Mouse (Mus musculus): ENCODE results near the gene Gnai2. TPM values are rescaled to one million over a fixed set of nuclear protein-coding genes. Genes with fewer than 3 reads are reported as not detected.

Gene Gnai2
- polyA plus RNA-seq, 1 experiment = 752 TPM

DNA sequence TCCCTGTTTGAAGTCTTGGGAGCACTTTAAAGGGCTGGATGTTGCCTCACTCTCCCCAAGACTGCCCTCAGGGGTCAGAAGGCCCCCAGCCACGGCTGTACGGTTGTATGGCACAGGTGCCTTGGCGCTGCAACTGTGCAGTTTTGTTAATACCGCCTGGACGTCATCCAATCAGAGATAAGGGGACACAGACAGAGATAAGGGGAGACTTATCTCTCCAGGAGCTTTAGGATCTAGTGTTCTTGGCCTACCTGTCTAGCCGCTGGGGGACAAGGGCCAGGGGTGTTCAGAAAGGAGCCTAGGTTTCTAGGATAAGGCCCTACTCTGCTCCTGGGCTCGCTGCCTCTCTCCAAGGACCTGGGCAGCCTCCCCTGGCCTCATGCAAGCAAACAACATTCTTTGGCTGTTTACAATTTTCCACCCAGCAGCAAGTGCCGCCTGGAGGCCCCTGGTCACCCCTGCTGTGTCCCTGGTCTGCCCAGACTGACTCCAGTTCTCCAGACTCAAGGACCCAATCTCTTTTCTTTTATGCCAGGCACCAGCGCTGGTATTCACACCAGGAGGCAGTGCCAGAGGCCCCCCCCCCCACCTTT lies 27.4 kb downstream of the Gnai2 start:
- Histone ChIP-seq H3K4me3 (ENCODE audit: extremely low read depth, insufficient read depth, insufficient read length) (no peak overlapping the region), H3K27ac (ENCODE audit: insufficient read depth, low read length) (no peak overlapping the region), H3K36me3 (ENCODE audit: control insufficient read depth, insufficient read depth, low read length) (no peaks in the 10 kb centered on the region), H3K27me3 (ENCODE audit: control insufficient read depth, insufficient read depth, low read length) (no peaks in the 10 kb centered on the region), H3K4me1 (ENCODE audit: control insufficient read depth, insufficient read depth, insufficient read length) (peaks cover 13% of the 10 kb centered on the region)
- TF ChIP-seq CTCF (IDR thresholded peaks at IDR 0.05; ENCODE audit: extremely low read depth, insufficient read depth, insufficient read length, insufficient replicate concordance) = no peak
- TF ChIP-seq POLR2A (IDR thresholded peaks at IDR 0.05; ENCODE audit: low read depth, low read length) = no peak
- no peak for DNase-seq (ENCODE audit: low read depth in 1 of 2, low spot score in 2 of 2)
- WGBS = 87% methylated on average over 9 of the region's 9 CpGs

DNA sequence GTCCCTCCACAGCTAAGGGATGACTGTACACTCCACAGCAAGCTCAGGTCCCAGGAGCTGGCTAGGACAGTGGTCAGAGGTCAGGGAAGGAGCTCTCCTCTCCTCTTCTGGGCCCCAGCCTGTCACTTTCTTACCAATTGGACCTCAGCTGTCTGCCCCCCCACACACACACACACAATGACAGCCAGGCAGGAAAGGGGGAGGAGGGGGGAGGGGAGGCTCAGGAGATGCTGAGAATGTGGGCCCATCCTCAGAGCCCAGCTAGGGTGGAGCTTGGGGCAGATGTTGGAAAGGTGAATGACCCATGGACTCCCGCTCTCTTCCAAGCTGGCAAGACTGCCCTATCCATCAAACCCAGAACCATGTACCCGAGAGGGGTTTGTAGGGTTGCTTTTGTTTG lies 28.1 kb downstream of the Gnai2 start:
- 94% methylated on average over 2 of the region's 2 CpGs for WGBS
- H3K4me1 ChIP-seq (ENCODE audit: control insufficient read depth, insufficient read depth, insufficient read length) = peaks cover 18% of the 10 kb centered on the region
- no peak overlapping the region for H3K27ac ChIP-seq (ENCODE audit: insufficient read depth, low read length)
- no peak overlapping the region for H3K4me3 ChIP-seq (ENCODE audit: extremely low read depth, insufficient read depth, insufficient read length)
- no peak for DNase-seq (ENCODE audit: low read depth in 1 of 2, low spot score in 2 of 2)
- no peaks in the 10 kb centered on the region for H3K36me3 ChIP-seq (ENCODE audit: control insufficient read depth, insufficient read depth, low read length)
- TF ChIP-seq POLR2A (IDR thresholded peaks at IDR 0.05; ENCODE audit: low read depth, low read length) = no peak
- TF ChIP-seq CTCF (IDR thresholded peaks at IDR 0.05; ENCODE audit: extremely low read depth, insufficient read depth, insufficient read length, insufficient replicate concordance) = no peak
- H3K27me3 ChIP-seq (ENCODE audit: control insufficient read depth, insufficient read depth, low read length) = no peaks in the 10 kb centered on the region

DNA sequence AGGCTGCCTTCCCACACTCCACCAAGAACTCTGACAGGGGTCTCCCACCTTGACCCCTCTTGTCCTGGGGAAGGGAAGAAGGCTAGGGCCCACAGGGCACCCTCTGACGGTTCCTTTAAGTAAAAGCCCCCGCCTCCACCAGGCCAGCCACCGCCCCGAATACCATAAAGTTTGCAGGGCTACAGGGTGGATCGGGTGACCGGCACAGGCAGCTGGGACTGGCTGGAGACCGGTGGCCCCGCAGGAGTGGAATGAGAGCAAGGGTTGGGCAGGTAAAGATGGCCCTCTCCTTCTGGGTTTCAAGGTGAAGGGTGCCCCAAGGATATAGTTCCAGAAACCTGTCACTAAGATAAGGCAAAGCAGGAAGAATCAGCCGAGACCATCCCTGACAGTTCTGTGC lies 28.6 kb downstream of the Gnai2 start:
- WGBS = 80% methylated on average over 9 of the region's 9 CpGs
- Histone ChIP-seq H3K36me3 (ENCODE audit: control insufficient read depth, insufficient read depth, low read length) (no peaks in the 10 kb centered on the region), H3K4me1 (ENCODE audit: control insufficient read depth, insufficient read depth, insufficient read length) (peaks cover 20% of the 10 kb centered on the region), H3K4me3 (ENCODE audit: extremely low read depth, insufficient read depth, insufficient read length) (no peak overlapping the region), H3K27ac (ENCODE audit: insufficient read depth, low read length) (no peak overlapping the region), H3K27me3 (ENCODE audit: control insufficient read depth, insufficient read depth, low read length) (no peaks in the 10 kb centered on the region)
- DNase-seq (ENCODE audit: low read depth in 1 of 2, low spot score in 2 of 2) = no peak
- TF ChIP-seq POLR2A (IDR thresholded peaks at IDR 0.05; ENCODE audit: low read depth, low read length) (no peak), CTCF (IDR thresholded peaks at IDR 0.05; ENCODE audit: extremely low read depth, insufficient read depth, insufficient read length, insufficient replicate concordance) (no peak)

DNA sequence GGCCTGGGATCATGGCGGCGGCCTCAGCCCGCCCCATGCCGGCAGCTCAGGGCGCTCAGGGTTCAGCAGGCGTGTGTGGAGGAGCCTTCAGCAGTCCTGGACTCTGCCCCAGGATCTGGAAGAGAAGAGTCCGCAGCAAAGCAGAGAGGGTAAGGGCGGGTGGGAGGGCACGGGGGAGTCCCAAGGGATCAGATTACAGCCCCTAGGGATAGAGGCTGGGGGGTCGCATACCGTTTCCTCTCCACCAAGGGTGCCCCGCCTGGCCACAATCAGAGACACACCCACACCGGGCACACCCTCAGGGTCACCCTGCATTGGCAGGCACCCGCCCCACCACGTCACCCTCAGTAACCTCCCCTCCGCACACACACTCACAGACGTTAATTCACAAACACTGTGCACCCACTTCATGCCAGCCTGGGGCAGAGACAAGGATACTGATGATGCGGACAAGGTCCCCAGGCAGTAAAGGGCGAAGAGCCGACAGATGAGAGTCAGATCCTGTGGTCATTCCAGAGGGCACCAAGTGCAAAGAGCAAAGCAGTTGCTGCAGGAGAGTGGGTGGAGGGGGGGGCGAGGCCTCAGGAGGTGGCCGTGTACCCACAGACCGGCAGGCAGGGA lies 30.0 kb downstream of the Gnai2 start:
- no peak for DNase-seq (ENCODE audit: low read depth in 1 of 2, low spot score in 2 of 2)
- Histone ChIP-seq H3K4me1 (ENCODE audit: control insufficient read depth, insufficient read depth, insufficient read length) (peaks cover 24% of the 10 kb centered on the region), H3K4me3 (ENCODE audit: extremely low read depth, insufficient read depth, insufficient read length) (no peak overlapping the region), H3K27ac (ENCODE audit: insufficient read depth, low read length) (no peak overlapping the region), H3K36me3 (ENCODE audit: control insufficient read depth, insufficient read depth, low read length) (no peaks in the 10 kb centered on the region), H3K27me3 (ENCODE audit: control insufficient read depth, insufficient read depth, low read length) (no peaks in the 10 kb centered on the region)
- whole genome bisulfite sequencing = 66% methylated on average over 23 of the region's 23 CpGs
- TF ChIP-seq CTCF (IDR thresholded peaks at IDR 0.05; ENCODE audit: extremely low read depth, insufficient read depth, insufficient read length, insufficient replicate concordance) = no peak
- no peak for TF ChIP-seq POLR2A (IDR thresholded peaks at IDR 0.05; ENCODE audit: low read depth, low read length)

DNA sequence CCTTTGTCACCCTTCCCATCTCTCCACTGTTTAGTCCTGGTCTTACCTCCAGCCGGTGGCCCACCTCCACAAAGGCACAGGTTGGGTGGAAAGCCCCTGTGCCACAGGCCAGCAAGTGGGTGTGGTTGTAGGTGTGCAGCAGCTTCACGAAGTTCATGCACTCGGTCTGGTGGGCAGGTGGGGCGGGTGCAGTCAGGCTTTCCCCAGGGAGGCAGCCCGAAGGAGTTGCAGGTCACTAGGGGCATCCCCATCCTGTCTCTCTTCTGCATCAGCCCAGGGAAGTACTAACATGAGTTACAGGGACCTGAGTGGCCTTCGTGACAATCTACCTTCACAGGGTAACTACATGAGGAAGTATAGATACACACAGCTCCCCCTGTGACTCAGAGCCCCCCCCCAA lies 31.9 kb downstream of the Gnai2 start:
- H3K27ac ChIP-seq (ENCODE audit: insufficient read depth, low read length) = no peak overlapping the region
- TF ChIP-seq POLR2A (IDR thresholded peaks at IDR 0.05; ENCODE audit: low read depth, low read length) (no peak), CTCF (IDR thresholded peaks at IDR 0.05; ENCODE audit: extremely low read depth, insufficient read depth, insufficient read length, insufficient replicate concordance) (no peak)
- H3K4me3 ChIP-seq (ENCODE audit: extremely low read depth, insufficient read depth, insufficient read length) = no peak overlapping the region
- DNase-seq (ENCODE audit: low read depth in 1 of 2, low spot score in 2 of 2) = peak in 1 of 2 experiments; percentile 52
- WGBS = 40% methylated on average over 6 of the region's 6 CpGs
- H3K4me1 ChIP-seq (ENCODE audit: control insufficient read depth, insufficient read depth, insufficient read length) = peaks cover 24% of the 10 kb centered on the region
- H3K36me3 ChIP-seq (ENCODE audit: control insufficient read depth, insufficient read depth, low read length) = no peaks in the 10 kb centered on the region
- H3K27me3 ChIP-seq (ENCODE audit: control insufficient read depth, insufficient read depth, low read length) = no peaks in the 10 kb centered on the region

DNA sequence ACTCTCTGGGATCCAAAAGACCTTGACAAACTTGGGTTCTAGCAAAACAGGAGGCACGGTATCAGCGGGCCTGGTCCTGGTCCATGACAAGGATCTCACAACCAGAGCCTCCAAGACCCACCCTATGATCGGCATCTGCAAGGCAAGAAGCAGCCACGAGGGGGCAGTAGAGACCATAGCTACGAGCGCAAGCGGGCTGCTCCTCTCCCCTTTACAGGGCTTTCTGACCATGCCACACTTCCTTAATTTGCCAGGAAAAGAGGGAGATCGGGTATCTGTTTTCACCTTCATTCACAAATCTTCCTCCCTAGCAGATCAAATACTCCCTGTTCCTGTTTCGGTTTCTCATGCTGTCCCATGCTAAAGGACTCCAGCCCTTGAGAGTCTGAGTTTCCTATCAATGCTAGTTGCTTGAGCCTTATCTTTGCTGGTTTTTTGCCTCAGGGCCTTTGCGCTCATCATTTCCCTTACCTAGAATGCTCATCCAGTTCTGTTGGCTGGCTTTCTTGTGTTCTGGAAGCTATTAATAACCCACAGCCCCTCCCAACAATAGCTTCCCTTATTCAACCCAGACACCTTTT lies 33.0 kb downstream of the Gnai2 start:
- no peaks in the 10 kb centered on the region for H3K27me3 ChIP-seq (ENCODE audit: control insufficient read depth, insufficient read depth, low read length)
- DNase-seq (ENCODE audit: low read depth in 1 of 2, low spot score in 2 of 2) = peak; percentile 65 to 87
- no peaks in the 10 kb centered on the region for H3K36me3 ChIP-seq (ENCODE audit: control insufficient read depth, insufficient read depth, low read length)
- no peak overlapping the region for H3K27ac ChIP-seq (ENCODE audit: insufficient read depth, low read length)
- WGBS = 3% methylated on average over 10 of the region's 10 CpGs
- peaks cover 24% of the 10 kb centered on the region for H3K4me1 ChIP-seq (ENCODE audit: control insufficient read depth, insufficient read depth, insufficient read length)
- H3K4me3 ChIP-seq (ENCODE audit: extremely low read depth, insufficient read depth, insufficient read length) = no peak overlapping the region
- TF ChIP-seq POLR2A (IDR thresholded peaks at IDR 0.05; ENCODE audit: low read depth, low read length) (no peak), CTCF (IDR thresholded peaks at IDR 0.05; ENCODE audit: extremely low read depth, insufficient read depth, insufficient read length, insufficient replicate concordance) (peak; percentile 99)

DNA sequence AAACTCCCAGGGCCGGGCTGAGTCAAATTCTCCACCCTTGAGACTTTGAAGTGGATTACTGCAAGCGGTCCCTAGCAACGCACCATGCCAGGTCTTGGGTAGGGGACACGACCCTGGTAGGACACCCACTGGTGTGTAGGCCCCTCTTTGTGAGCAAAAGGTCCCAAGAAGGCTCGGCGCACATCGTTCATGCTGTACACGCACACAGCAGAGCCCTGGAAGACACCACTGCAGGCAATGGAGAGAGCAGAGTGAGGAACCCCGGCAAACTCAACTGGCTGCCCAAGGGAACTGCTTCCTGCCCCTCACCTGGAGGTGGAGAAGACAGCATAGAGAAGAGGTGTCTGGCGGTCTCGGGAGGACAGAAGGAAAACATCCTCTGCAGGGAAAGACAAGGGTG lies 33.9 kb downstream of the Gnai2 start:
- WGBS = 84% methylated on average over 11 of the region's 11 CpGs
- no peak overlapping the region for H3K27ac ChIP-seq (ENCODE audit: insufficient read depth, low read length)
- no peak for DNase-seq (ENCODE audit: low read depth in 1 of 2, low spot score in 2 of 2)
- H3K36me3 ChIP-seq (ENCODE audit: control insufficient read depth, insufficient read depth, low read length) = no peaks in the 10 kb centered on the region
- H3K27me3 ChIP-seq (ENCODE audit: control insufficient read depth, insufficient read depth, low read length) = no peaks in the 10 kb centered on the region
- TF ChIP-seq POLR2A (IDR thresholded peaks at IDR 0.05; ENCODE audit: low read depth, low read length) = no peak
- TF ChIP-seq CTCF (IDR thresholded peaks at IDR 0.05; ENCODE audit: extremely low read depth, insufficient read depth, insufficient read length, insufficient replicate concordance) = no peak
- peaks cover 24% of the 10 kb centered on the region for H3K4me1 ChIP-seq (ENCODE audit: control insufficient read depth, insufficient read depth, insufficient read length)
- H3K4me3 ChIP-seq (ENCODE audit: extremely low read depth, insufficient read depth, insufficient read length) = no peak overlapping the region
